Comparison of ENCODE assay signal across 7 mouse cellular contexts in genomic region chr2:145674496-145675141, GRCm38 (mm10). TPM values are rescaled to one million over a fixed set of nuclear protein-coding genes. Genes with fewer than 3 reads are reported as not detected.
DNase-seq lines count a peak whose midpoint lies in the region; ATAC-seq and TF ChIP-seq lines count a peak whose summit lies in the region.

No protein-coding gene starts in this region.

- H3K9ac ChIP-seq in limb, embryonic 15.5 days = peak overlapping the region; percentile 64
- H3K9ac ChIP-seq in stomach, embryonic 16.5 days (ENCODE audit: low read length) = peak overlapping the region; percentile 79

- H3K4me3 ChIP-seq in testis, adult 2 months (ENCODE audit: control insufficient read depth, low read depth, low read length) = peak overlapping the region; percentile 67
- H3K4me3 ChIP-seq in forebrain, embryonic 10.5 days = peak overlapping the region; percentile 72
- H3K4me3 ChIP-seq in limb, embryonic 15.5 days = peak overlapping the region; percentile 61
- peak overlapping the region; percentile 61 for H3K4me3 ChIP-seq in stomach, embryonic 16.5 days (replicated peaks; ENCODE audit: low read length)

- no peak for DNase-seq in testis, postnatal 10 days (ENCODE audit: low spot score)
- peak; percentile 59 for DNase-seq in forebrain, embryonic 10.5 days (ENCODE audit: extremely low spot score, low spot score)
- DNase-seq in T-cell, adult 2 months (ENCODE audit: low spot score) = no peak
- DNase-seq in kidney, adult 8-10 months = no peak

- H3K9me3 ChIP-seq in forebrain, embryonic 10.5 days = peaks cover 6% of the 10 kb centered on the region
- H3K9me3 ChIP-seq in limb, embryonic 15.5 days = no peaks in the 10 kb centered on the region
- 0 out of 2 replicates have a peak, but pooled peaks cover 3% of the 10 kb centered on the region for H3K9me3 ChIP-seq in stomach, embryonic 16.5 days (replicated peaks; ENCODE audit: control insufficient read depth, low read length)

- no peak for TF ChIP-seq CTCF in testis, adult 2 months (IDR thresholded peaks at IDR 0.05; ENCODE audit: control insufficient read depth, insufficient read depth, insufficient replicate concordance, low read depth, low read length)

- ATAC-seq in limb, embryonic 15.5 days (ENCODE audit: insufficient number of reproducible peaks, low FRiP score, low TSS enrichment, low read depth) = no peak
- ATAC-seq in stomach, embryonic 16.5 days (ENCODE audit: insufficient read depth, low FRiP score) = peak; percentile 13; the same call in 1 of the 2 replicates

- H3K27me3 ChIP-seq in testis, adult 2 months (ENCODE audit: control insufficient read depth, insufficient read depth, low read length) = no peaks in the 10 kb centered on the region
- peaks cover 26% of the 10 kb centered on the region for H3K27me3 ChIP-seq in forebrain, embryonic 10.5 days (ENCODE audit: poor library complexity, severe bottlenecking)
- H3K27me3 ChIP-seq in limb, embryonic 15.5 days = no peaks in the 10 kb centered on the region
- no peaks in the 10 kb centered on the region for H3K27me3 ChIP-seq in stomach, embryonic 16.5 days (ENCODE audit: control insufficient read depth, insufficient read depth, low read length)

- TF ChIP-seq POLR2A in testis, adult 2 months (IDR thresholded peaks at IDR 0.05; ENCODE audit: control insufficient read depth, low read depth, low read length) = no peak

- 3% methylated on average over 23 of the region's 23 CpGs for WGBS in forebrain, embryonic 10.5 days
- 4% methylated on average over 20 of the region's 23 CpGs for WGBS in limb, embryonic 15.5 days
- WGBS in stomach, embryonic 16.5 days = 2% methylated on average over 23 of the region's 23 CpGs

- H3K4me1 ChIP-seq in testis, adult 2 months (ENCODE audit: control insufficient read depth, insufficient read depth, low read length) = peaks cover 8% of the 10 kb centered on the region
- peaks cover 27% of the 10 kb centered on the region for H3K4me1 ChIP-seq in forebrain, embryonic 10.5 days
- H3K4me1 ChIP-seq in limb, embryonic 15.5 days = peaks cover 20% of the 10 kb centered on the region
- peaks cover 12% of the 10 kb centered on the region for H3K4me1 ChIP-seq in stomach, embryonic 16.5 days (ENCODE audit: control insufficient read depth, insufficient read depth, low read length)

- no peak overlapping the region for H3K27ac ChIP-seq in testis, adult 2 months (ENCODE audit: control insufficient read depth, insufficient read depth, low read depth, low read length)
- H3K27ac ChIP-seq in forebrain, embryonic 10.5 days = peak overlapping the region; percentile 89
- H3K27ac ChIP-seq in limb, embryonic 15.5 days = peak overlapping the region; percentile 83
- H3K27ac ChIP-seq in stomach, embryonic 16.5 days (ENCODE audit: low read length) = peak overlapping the region; percentile 82

- H3K36me3 ChIP-seq in testis, adult 2 months (ENCODE audit: control insufficient read depth, insufficient read depth, low read length) = no peaks in the 10 kb centered on the region
- H3K36me3 ChIP-seq in forebrain, embryonic 10.5 days (replicated peaks) = no peaks in the 10 kb centered on the region
- H3K36me3 ChIP-seq in limb, embryonic 15.5 days = no peaks in the 10 kb centered on the region
- no peaks in the 10 kb centered on the region for H3K36me3 ChIP-seq in stomach, embryonic 16.5 days (ENCODE audit: control insufficient read depth, insufficient read depth, low read length)

- H3K4me2 ChIP-seq in limb, embryonic 15.5 days = peak overlapping the region; percentile 96
- peak overlapping the region; percentile 77 for H3K4me2 ChIP-seq in stomach, embryonic 16.5 days (ENCODE audit: low read depth, low read length)

RNA-seq across cellular contexts. Expression of gene Rin2, which starts 0.4 kb away (rescaled TPM):
- 3.5 and 3.6 TPM in 2 replicates for polyA plus RNA-seq in testis, adult 2 months (2012; rRNA removed)
- polyA plus RNA-seq in forebrain, embryonic 10.5 days (2016; fragmentation: Nextera tagmentation; extraction: Ambion mirVana) = 10.1 and 11.0 TPM in 2 replicates
- 50.4 and 56.0 TPM in 2 replicates for polyA plus RNA-seq in limb, embryonic 15.5 days (2015; fragmentation: Nextera tagmentation; extraction: Ambion mirVana)
- 37.3 and 47.2 TPM in 2 replicates for polyA plus RNA-seq in stomach, embryonic 16.5 days (2015; fragmentation: Nextera tagmentation; extraction: Ambion mirVana)
